Mouse (Mus musculus) C2C12 (cell line): ENCODE results near the gene Ppp2r5e. TPM values are rescaled to one million over a fixed set of nuclear protein-coding genes. Genes with fewer than 3 reads are reported as not detected.

Experiments used
- H3K27me3 ChIP-seq: one replicate; pipeline ENCODE4 v1.6.1; 2011; ENCODE audit not compliant: control insufficient read depth, insufficient read depth, insufficient read length
- H3K36me3 ChIP-seq: one replicate; pipeline ENCODE4 v1.6.1; 2011; ENCODE audit not compliant: control insufficient read depth, insufficient read depth
- H3K4me3 ChIP-seq: one replicate; pipeline ENCODE4 v1.5.1; 2011; ENCODE audit warnings: mild to moderate bottlenecking, control low read depth; ENCODE audit not compliant: poor library complexity, insufficient read depth, severe bottlenecking
- H3K79me2 ChIP-seq: one replicate; pipeline ENCODE4 v1.6.1; 2011; ENCODE audit not compliant: control insufficient read depth, insufficient read depth
- H3K79me3 ChIP-seq: one replicate; pipeline ENCODE4 v1.6.1; 2011; ENCODE audit warnings: low read depth, control low read depth
- H3ac ChIP-seq: one replicate; pipeline ENCODE3; 2011; ENCODE audit warnings: low read depth; ENCODE audit not compliant: control insufficient read depth, insufficient read length
- CEBPB ChIP-seq: IDR thresholded peaks from one replicate; pipeline ENCODE4 v1.6.1; 2011; ENCODE audit warnings: low read depth, mild to moderate bottlenecking, control low read depth, moderate library complexity
- CTCF ChIP-seq: IDR thresholded peaks from one replicate; pipeline ENCODE4 v1.5.1; 2011; ENCODE audit not compliant: control insufficient read depth, insufficient read depth, insufficient read length
- FOSL1 ChIP-seq: IDR thresholded peaks from one replicate; pipeline ENCODE4 v1.8.0; 2011; ENCODE audit warnings: mild to moderate bottlenecking, low read length; ENCODE audit not compliant: poor library complexity, insufficient read depth, severe bottlenecking
- MAX ChIP-seq: IDR thresholded peaks from one replicate; pipeline ENCODE4 v1.6.1; 2011; ENCODE audit warnings: mild to moderate bottlenecking, control low read depth
- MYOD1 ChIP-seq: IDR thresholded peaks from one replicate; pipeline ENCODE4 v1.6.1; 2011; ENCODE audit warnings: low read depth; ENCODE audit not compliant: control insufficient read depth, insufficient read length
- MYOG ChIP-seq: IDR thresholded peaks from one replicate; pipeline ENCODE4 v1.6.1; 2011; ENCODE audit not compliant: control insufficient read depth, insufficient read length; ENCODE audit errors: extremely low read depth
- USF1 ChIP-seq: IDR thresholded peaks from one replicate; pipeline ENCODE4 v1.6.1; 2011; ENCODE audit warnings: low read depth, mild to moderate bottlenecking, control low read depth, moderate library complexity
- polyA plus RNA-seq: library from polyadenylated mRNA; unstranded; fragments of >200 nt; fragmentation: generic; extraction: Trizol; gene quantifications from one replicate; pipeline ENCODE4 v1.2.1, GENCODE M21; 2012; ENCODE audit warnings: missing spikeins

Ppp2r5e gene
- polyA plus RNA-seq, 1 experiment: 11.9 TPM

DNA sequence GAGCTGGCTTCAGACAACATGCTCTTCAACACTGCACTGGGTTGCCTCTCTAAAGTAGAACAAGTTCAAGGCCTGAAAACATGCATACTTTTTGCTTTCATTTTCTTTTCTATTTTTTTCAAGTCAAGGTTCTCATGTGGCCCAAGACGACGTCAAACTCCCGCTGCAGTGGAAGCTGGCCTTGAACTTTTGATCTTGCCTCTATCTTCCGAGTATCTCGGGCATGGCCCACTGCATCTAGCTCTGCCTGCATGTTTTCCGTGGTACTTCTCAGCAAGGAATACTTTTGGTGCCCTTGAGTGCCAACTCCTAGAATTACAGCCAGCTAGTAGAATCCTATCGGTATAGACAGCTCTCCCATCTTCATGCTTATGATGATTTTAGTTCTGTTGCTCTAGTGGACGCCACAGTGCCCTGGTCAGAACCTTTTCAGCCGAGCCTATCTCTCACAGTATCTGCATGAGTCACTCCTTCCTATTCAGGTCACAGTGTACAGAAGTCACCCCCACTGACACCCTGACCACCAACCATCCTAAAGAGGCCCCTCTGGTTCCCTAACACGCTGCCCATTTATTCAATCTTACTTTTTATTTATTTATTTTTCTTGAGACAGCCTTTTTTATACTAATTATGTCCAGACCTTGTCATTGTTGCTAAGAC, 39.9 kb upstream of the Ppp2r5e start:
- TF ChIP-seq MAX: no peak
- no peak for TF ChIP-seq CEBPB
- no peak for TF ChIP-seq FOSL1
- TF ChIP-seq CTCF: no peak
- TF ChIP-seq MYOG: no peak
- TF ChIP-seq USF1: no peak
- TF ChIP-seq MYOD1: no peak

GRCm38 (mm10) chr12:75629618-75630017, 33.6 kb upstream of the Ppp2r5e start:
- TF ChIP-seq MAX: no peak
- TF ChIP-seq MYOG: no peak
- no peak for TF ChIP-seq CTCF
- TF ChIP-seq MYOD1: no peak
- no peak for TF ChIP-seq CEBPB
- TF ChIP-seq FOSL1: no peak
- TF ChIP-seq USF1: no peak
- H3ac ChIP-seq: no peak overlapping the region
- peaks cover 9% of the 10 kb centered on the region for H3K36me3 ChIP-seq
- no peak overlapping the region for H3K4me3 ChIP-seq
- no peaks in the 10 kb centered on the region for H3K79me2 ChIP-seq
- no peaks in the 10 kb centered on the region for H3K27me3 ChIP-seq
- no peaks in the 10 kb centered on the region for H3K79me3 ChIP-seq

More for the DNA sequence above, 39.9 kb upstream of the Ppp2r5e start:
- no peak overlapping the region for H3K4me3 ChIP-seq
- no peaks in the 10 kb centered on the region for H3K79me2 ChIP-seq
- peaks cover 9% of the 10 kb centered on the region for H3K36me3 ChIP-seq
- H3ac ChIP-seq: no peak overlapping the region
- no peaks in the 10 kb centered on the region for H3K27me3 ChIP-seq
- H3K79me3 ChIP-seq: no peaks in the 10 kb centered on the region

GRCm38 (mm10) chr12:75623292-75623691, 27.2 kb upstream of the Ppp2r5e start:
- Histone ChIP-seq H3K79me3 (no peaks in the 10 kb centered on the region), H3K27me3 (no peaks in the 10 kb centered on the region), H3ac (no peak overlapping the region), H3K36me3 (no peaks in the 10 kb centered on the region), H3K79me2 (no peaks in the 10 kb centered on the region), H3K4me3 (no peak overlapping the region)
- no peak for TF ChIP-seq MYOG
- no peak for TF ChIP-seq FOSL1

GRCm38 (mm10) chr12:75622835-75623234, 26.8 kb upstream of the Ppp2r5e start:
- no peak for TF ChIP-seq CTCF
- TF ChIP-seq MYOD1: no peak
- TF ChIP-seq CEBPB: no peak
- no peak for TF ChIP-seq FOSL1
- TF ChIP-seq MYOG: no peak
- no peak for TF ChIP-seq MAX
- TF ChIP-seq USF1: no peak
- Histone ChIP-seq H3K4me3 (no peak overlapping the region), H3K79me2 (no peaks in the 10 kb centered on the region), H3ac (no peak overlapping the region), H3K36me3 (no peaks in the 10 kb centered on the region), H3K27me3 (no peaks in the 10 kb centered on the region), H3K79me3 (no peaks in the 10 kb centered on the region)

- no peak for TF ChIP-seq MAX
- TF ChIP-seq USF1: no peak
- TF ChIP-seq CTCF: no peak
- Histone ChIP-seq H3K79me3 (no peaks in the 10 kb centered on the region), H3ac (no peak overlapping the region), H3K27me3 (no peaks in the 10 kb centered on the region), H3K36me3 (no peaks in the 10 kb centered on the region), H3K79me2 (no peaks in the 10 kb centered on the region), H3K4me3 (no peak overlapping the region)
Measured at GRCm38 (mm10) chr12:75616841-75617240, 20.8 kb upstream of the Ppp2r5e start.

DNA sequence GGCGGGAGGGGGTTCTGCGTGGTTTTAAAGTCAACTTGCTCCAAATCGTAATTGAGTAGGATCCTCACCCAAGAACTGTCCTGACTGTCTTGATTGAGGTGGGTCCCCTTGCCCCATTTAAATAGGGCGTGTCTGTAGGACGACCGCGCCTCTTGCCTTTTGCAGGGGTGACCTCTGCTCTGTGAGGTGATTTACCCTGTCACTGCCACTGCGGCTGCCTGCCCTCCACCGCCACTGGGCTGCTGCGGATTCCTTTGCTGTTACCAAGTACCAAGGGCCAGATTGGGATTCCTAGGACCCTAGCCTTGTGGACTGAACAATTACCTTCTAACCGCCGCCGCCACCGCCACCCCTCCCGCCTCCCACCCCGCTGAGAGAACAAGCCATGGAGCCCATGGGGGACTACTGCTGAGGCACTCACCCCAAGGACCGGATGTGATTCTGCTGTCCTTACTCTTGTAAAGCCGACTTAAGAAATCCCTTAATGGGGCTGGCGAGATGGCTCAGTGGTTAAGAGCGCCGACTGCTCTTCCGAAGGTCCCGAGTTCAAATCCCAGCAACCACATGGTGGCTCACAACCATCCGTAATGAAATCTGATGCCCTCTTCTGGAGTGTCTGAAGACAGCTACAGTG, 20.2 kb upstream of the Ppp2r5e start:
- H3K27me3 ChIP-seq: no peaks in the 10 kb centered on the region
- no peaks in the 10 kb centered on the region for H3K79me3 ChIP-seq
- H3K36me3 ChIP-seq: no peaks in the 10 kb centered on the region
- no peaks in the 10 kb centered on the region for H3K79me2 ChIP-seq
- H3ac ChIP-seq: no peak overlapping the region
- no peak overlapping the region for H3K4me3 ChIP-seq
- TF ChIP-seq MAX (no peak), CEBPB (no peak), MYOG (no peak), MYOD1 (no peak), CTCF (no peak), USF1 (no peak), FOSL1 (no peak)
